Mouse (Mus musculus): ENCODE results near the gene Cxxc4. TPM values are rescaled to one million over a fixed set of nuclear protein-coding genes. Genes with fewer than 3 reads are reported as not detected.
"Not testable (repeated sequence)": the region's sequence is repeated elsewhere in the genome, so short reads cannot be mapped to it uniquely, and the experiment has no call there.

Cxxc4 gene
- polyA plus RNA-seq (2014; fragmentation: Nextera tagmentation; extraction: Ambion mirVana) = 26.5 and 32.7 TPM in 2 replicates

DNA sequence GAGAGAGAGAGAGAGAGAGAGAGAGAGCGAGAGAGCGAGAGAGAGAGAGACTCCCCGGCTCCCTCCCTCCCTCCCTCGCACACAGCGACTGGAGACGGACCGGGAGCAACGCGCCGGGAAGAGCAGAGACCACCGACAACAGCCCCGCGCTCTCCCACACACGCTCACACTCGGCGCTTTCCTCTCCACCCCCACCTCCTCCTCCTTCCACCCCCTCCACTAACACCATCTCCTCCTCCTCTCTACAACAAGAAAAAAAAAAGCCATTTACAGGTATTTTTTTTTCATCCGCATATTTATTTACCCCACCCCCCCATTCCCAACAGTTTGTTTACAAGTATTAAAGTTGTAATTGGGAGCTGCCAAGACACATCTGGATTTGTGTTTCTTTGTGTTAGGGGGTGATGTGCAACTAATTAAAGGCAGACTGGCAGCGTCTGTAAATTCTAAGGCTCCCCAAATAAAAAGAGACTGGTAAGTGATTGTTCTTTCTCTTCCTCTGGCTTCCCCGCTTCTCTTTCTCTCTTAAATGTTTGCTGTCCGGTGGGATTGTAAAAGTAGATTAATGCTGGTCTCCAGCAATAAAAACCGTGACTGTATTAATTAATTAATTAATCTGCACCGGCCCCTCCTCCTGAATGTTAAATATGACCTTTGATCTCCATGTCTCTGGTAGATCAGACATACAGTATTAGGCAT lies at the start of gene Cxxc4:
Cxxc4 (plus strand) TSS at position 71 of the 699 bp plus-strand sequence.
- Histone ChIP-seq H3K4me1 (replicated peaks; ENCODE audit: control insufficient read depth, insufficient read depth, low read length) (no peaks in the 10 kb centered on the region), H3K27me3 (ENCODE audit: control insufficient read depth, insufficient read depth, low read length) (no peaks in the 10 kb centered on the region), H3K9ac (ENCODE audit: low read depth, low read length) (peak within 1 kb of the TSS; percentile 53), H3K36me3 (ENCODE audit: control insufficient read depth, insufficient read depth, low read length) (no peaks in the 10 kb centered on the region), H3K9me3 (ENCODE audit: control insufficient read depth, low read length) (no peaks in the 10 kb centered on the region), H3K4me3 (ENCODE audit: low read depth, low read length) (peak within 1 kb of the TSS; percentile 71), H3K27ac (ENCODE audit: low read depth, low read length) (peak within 1 kb of the TSS; percentile 100), H3K4me2 (replicated peaks; ENCODE audit: low read depth, low read length) (peak within 1 kb of the TSS; percentile 86)
- 2% methylated on average over 13 of the region's 22 CpGs for WGBS
- DNase-seq (ENCODE audit: low spot score) (no peak), ATAC-seq (ENCODE audit: low FRiP score) (peak; percentile 71)

DNA sequence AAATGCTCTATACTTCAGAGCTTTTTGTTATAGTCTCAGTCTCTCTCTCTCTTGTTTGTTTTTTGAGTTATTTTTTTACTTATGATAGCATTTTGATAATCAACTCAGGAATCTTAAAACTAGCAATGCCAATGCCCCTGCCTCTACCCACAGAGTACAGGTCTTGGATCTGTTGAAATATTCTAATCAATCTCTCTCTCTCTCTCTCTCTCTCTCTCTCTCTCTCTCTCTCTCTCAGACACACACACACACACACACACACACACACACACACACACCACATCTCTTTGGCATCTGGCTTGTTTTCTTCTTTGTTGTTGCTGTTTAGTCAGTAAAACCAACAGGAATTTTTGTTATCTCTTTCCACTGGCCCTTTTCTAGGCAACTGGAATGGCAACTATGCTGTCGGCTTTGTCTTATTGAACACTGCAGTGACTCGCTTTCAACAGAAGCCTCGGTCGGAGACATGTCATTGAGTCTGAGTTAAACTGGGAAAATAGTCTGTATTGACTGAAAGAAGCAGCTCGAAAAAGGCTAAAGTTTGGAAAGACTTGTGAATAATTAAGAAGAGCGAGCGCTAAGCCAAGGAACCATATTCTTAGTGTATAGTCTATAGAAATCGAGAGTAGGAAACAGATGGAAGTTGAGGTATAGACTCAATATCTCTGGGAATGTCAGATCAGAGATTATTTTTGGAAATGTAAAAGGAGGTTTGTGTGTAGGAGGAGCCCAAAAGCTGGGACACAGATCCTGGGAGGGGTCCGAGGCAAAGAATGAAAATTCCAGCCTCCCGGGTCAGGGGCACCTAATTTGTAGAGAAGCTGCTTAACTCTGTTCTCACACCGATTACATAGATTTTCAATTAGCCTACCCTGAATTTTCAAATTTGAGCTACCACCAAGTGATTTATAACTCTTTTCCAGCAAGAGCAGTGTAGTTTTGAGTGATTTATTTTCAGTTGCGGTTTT lies 47.0 kb upstream of the Cxxc4 start:
- Histone ChIP-seq H3K27me3 (ENCODE audit: control insufficient read depth, insufficient read depth, low read length) (no peaks in the 10 kb centered on the region), H3K9ac (ENCODE audit: low read depth, low read length) (no peak overlapping the region), H3K36me3 (ENCODE audit: control insufficient read depth, insufficient read depth, low read length) (no peaks in the 10 kb centered on the region), H3K4me3 (ENCODE audit: low read depth, low read length) (no peak overlapping the region), H3K9me3 (ENCODE audit: control insufficient read depth, low read length) (no peaks in the 10 kb centered on the region), H3K4me2 (replicated peaks; ENCODE audit: low read depth, low read length) (no peak overlapping the region; the same call in 1 of the 2 replicates), H3K4me1 (replicated peaks; ENCODE audit: control insufficient read depth, insufficient read depth, low read length) (no peaks in the 10 kb centered on the region), H3K27ac (ENCODE audit: low read depth, low read length) (no peak overlapping the region)
- DNase-seq (ENCODE audit: low spot score) (peak; percentile 33), ATAC-seq (ENCODE audit: low FRiP score) (peak; percentile 74)
- WGBS = 55% methylated on average over 12 of the region's 12 CpGs

GRCm38 (mm10) chr3:134190046-134190445 lies 46.2 kb upstream of the Cxxc4 start:
- H3K4me3 ChIP-seq (ENCODE audit: low read depth, low read length) = no peak overlapping the region
- H3K4me1 ChIP-seq (replicated peaks; ENCODE audit: control insufficient read depth, insufficient read depth, low read length) = no peaks in the 10 kb centered on the region
- H3K36me3 ChIP-seq (ENCODE audit: control insufficient read depth, insufficient read depth, low read length) = no peaks in the 10 kb centered on the region
- DNase-seq (ENCODE audit: low spot score) = peak; percentile 41
- WGBS = 51% methylated on average over 11 of the region's 11 CpGs
- no peaks in the 10 kb centered on the region for H3K9me3 ChIP-seq (ENCODE audit: control insufficient read depth, low read length)
- H3K4me2 ChIP-seq (replicated peaks; ENCODE audit: low read depth, low read length) = peak overlapping the region; percentile 22; the same call in 1 of the 2 replicates
- H3K27me3 ChIP-seq (ENCODE audit: control insufficient read depth, insufficient read depth, low read length) = no peaks in the 10 kb centered on the region
- peak; percentile 55 for ATAC-seq (ENCODE audit: low FRiP score)
- H3K27ac ChIP-seq (ENCODE audit: low read depth, low read length) = no peak overlapping the region
- no peak overlapping the region; the same call in 1 of the 2 replicates for H3K9ac ChIP-seq (ENCODE audit: low read depth, low read length)

- H3K4me1 ChIP-seq (replicated peaks; ENCODE audit: control insufficient read depth, insufficient read depth, low read length) = no peaks in the 10 kb centered on the region
- H3K9me3 ChIP-seq (ENCODE audit: control insufficient read depth, low read length) = no peaks in the 10 kb centered on the region
- H3K9ac ChIP-seq (ENCODE audit: low read depth, low read length) = no peak overlapping the region
- no peaks in the 10 kb centered on the region for H3K36me3 ChIP-seq (ENCODE audit: control insufficient read depth, insufficient read depth, low read length)
- H3K27me3 ChIP-seq (ENCODE audit: control insufficient read depth, insufficient read depth, low read length) = no peaks in the 10 kb centered on the region
- 73% methylated on average over 9 of the region's 9 CpGs for WGBS
- H3K27ac ChIP-seq (ENCODE audit: low read depth, low read length) = no peak overlapping the region
- no peak overlapping the region for H3K4me2 ChIP-seq (replicated peaks; ENCODE audit: low read depth, low read length)
- H3K4me3 ChIP-seq (ENCODE audit: low read depth, low read length) = no peak overlapping the region
- no peak for DNase-seq (ENCODE audit: low spot score)
- ATAC-seq (ENCODE audit: low FRiP score) = no peak
Observed at GRCm38 (mm10) chr3:134199892-134200291, 36.4 kb upstream of the Cxxc4 start.

DNA sequence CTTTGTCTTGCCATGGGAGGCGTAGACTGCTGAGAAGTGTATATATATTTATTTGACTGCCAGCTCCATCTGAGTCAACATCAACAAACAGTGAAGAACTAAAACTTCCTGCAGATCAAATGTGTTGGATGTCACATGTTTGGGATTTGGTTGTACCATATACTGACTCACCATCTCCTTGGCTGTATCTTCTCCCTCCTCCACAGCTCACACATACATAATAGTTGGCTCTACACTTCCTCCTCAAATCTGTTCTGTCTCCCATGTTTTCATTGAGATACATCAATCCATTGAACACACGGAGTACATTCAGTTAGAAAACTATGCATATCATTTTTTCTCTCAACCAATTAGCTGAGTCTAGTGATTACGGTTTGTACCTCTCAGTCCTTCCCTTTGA lies 29.7 kb upstream of the Cxxc4 start:
- WGBS = 90% methylated on average over 3 of the region's 3 CpGs

DNA sequence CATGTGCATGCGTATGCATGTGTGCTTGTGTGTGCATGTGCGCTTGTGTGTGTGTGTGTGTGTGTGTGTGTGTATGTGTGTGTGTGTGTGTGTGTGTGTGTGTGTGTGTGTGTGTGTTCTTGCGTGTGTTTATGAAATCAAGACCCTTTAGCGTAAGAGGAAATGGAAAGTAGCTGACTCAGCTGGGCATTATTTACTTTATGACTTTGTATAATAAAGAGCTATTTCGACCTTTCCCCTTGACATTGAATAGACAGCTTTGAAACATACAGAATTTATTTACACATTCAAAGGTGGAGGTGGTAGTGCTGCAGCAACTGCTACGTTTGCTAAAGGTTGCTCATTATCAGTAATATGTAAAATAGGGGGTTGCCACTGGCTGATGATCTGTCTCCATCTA lies 25.3 kb upstream of the Cxxc4 start:
- Histone ChIP-seq H3K27ac (ENCODE audit: low read depth, low read length) (no peak overlapping the region), H3K27me3 (ENCODE audit: control insufficient read depth, insufficient read depth, low read length) (no peaks in the 10 kb centered on the region), H3K4me2 (replicated peaks; ENCODE audit: low read depth, low read length) (no peak overlapping the region), H3K4me3 (ENCODE audit: low read depth, low read length) (no peak overlapping the region), H3K4me1 (replicated peaks; ENCODE audit: control insufficient read depth, insufficient read depth, low read length) (no peaks in the 10 kb centered on the region), H3K9me3 (ENCODE audit: control insufficient read depth, low read length) (no peaks in the 10 kb centered on the region), H3K9ac (ENCODE audit: low read depth, low read length) (no peak overlapping the region), H3K36me3 (ENCODE audit: control insufficient read depth, insufficient read depth, low read length) (no peaks in the 10 kb centered on the region)
- DNase-seq (ENCODE audit: low spot score) (no peak), ATAC-seq (ENCODE audit: low FRiP score) (no peak)
- 87% methylated on average over 6 of the region's 6 CpGs for WGBS

More for the DNA sequence above, 29.7 kb upstream of the Cxxc4 start:
- H3K4me3 ChIP-seq (ENCODE audit: low read depth, low read length) = no peak overlapping the region
- H3K9me3 ChIP-seq (ENCODE audit: control insufficient read depth, low read length) = no peaks in the 10 kb centered on the region
- no peak overlapping the region for H3K27ac ChIP-seq (ENCODE audit: low read depth, low read length)
- ATAC-seq (ENCODE audit: low FRiP score) (no peak), DNase-seq (ENCODE audit: low spot score) (no peak)
- H3K27me3 ChIP-seq (ENCODE audit: control insufficient read depth, insufficient read depth, low read length) = no peaks in the 10 kb centered on the region
- H3K36me3 ChIP-seq (ENCODE audit: control insufficient read depth, insufficient read depth, low read length) = no peaks in the 10 kb centered on the region
- no peak overlapping the region for H3K9ac ChIP-seq (ENCODE audit: low read depth, low read length)
- no peaks in the 10 kb centered on the region for H3K4me1 ChIP-seq (replicated peaks; ENCODE audit: control insufficient read depth, insufficient read depth, low read length)
- no peak overlapping the region for H3K4me2 ChIP-seq (replicated peaks; ENCODE audit: low read depth, low read length)

- not testable (repeated sequence) for H3K9ac ChIP-seq (ENCODE audit: low read depth, low read length); H3K4me2 ChIP-seq (replicated peaks; ENCODE audit: low read depth, low read length); H3K9me3 ChIP-seq (ENCODE audit: control insufficient read depth, low read length); H3K36me3 ChIP-seq (ENCODE audit: control insufficient read depth, insufficient read depth, low read length); H3K4me1 ChIP-seq (replicated peaks; ENCODE audit: control insufficient read depth, insufficient read depth, low read length); H3K27me3 ChIP-seq (ENCODE audit: control insufficient read depth, insufficient read depth, low read length); H3K27ac ChIP-seq (ENCODE audit: low read depth, low read length); DNase-seq (ENCODE audit: low spot score); ATAC-seq (ENCODE audit: low FRiP score); H3K4me3 ChIP-seq (ENCODE audit: low read depth, low read length)
Observed at GRCm38 (mm10) chr3:134219881-134220280, 16.4 kb upstream of the Cxxc4 start.

DNA sequence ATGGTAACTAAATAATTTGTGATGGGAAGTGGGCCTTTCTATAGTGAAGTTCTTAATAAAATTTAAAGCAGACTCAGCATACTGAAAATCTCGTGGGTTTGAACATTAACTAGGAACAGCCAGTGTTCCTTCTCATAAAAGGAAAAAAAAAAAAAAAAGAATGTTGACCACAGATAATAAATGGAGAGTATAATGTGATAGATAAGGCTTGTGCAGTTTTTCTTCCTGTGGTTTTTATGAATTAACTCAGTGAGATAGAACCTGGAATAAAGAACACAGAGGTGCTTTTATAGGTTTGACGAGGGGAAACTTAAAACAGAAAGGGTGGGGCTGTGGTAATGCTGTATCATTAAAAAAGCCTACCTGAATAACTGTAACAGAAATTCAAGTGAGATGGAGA lies 15.3 kb upstream of the Cxxc4 start:
- no peak overlapping the region for H3K4me2 ChIP-seq (replicated peaks; ENCODE audit: low read depth, low read length)
- no peak overlapping the region for H3K27ac ChIP-seq (ENCODE audit: low read depth, low read length)
- H3K9ac ChIP-seq (ENCODE audit: low read depth, low read length) = no peak overlapping the region
- H3K9me3 ChIP-seq (ENCODE audit: control insufficient read depth, low read length) = no peaks in the 10 kb centered on the region
- H3K36me3 ChIP-seq (ENCODE audit: control insufficient read depth, insufficient read depth, low read length) = no peaks in the 10 kb centered on the region
- no peak for ATAC-seq (ENCODE audit: low FRiP score)
- no peak for DNase-seq (ENCODE audit: low spot score)
- H3K4me1 ChIP-seq (replicated peaks; ENCODE audit: control insufficient read depth, insufficient read depth, low read length) = no peaks in the 10 kb centered on the region
- 68% methylated on average over 2 of the region's 2 CpGs for WGBS
- no peaks in the 10 kb centered on the region for H3K27me3 ChIP-seq (ENCODE audit: control insufficient read depth, insufficient read depth, low read length)
- H3K4me3 ChIP-seq (ENCODE audit: low read depth, low read length) = no peak overlapping the region

Data from hindbrain, embryonic 11.5 days (tissue).